8 mouse cellular contexts compared by ENCODE assay signal in genomic region chrX:153237304-153237919, GRCm38 (mm10). TPM values are rescaled to one million over a fixed set of nuclear protein-coding genes. Genes with fewer than 3 reads are reported as not detected.
DNase-seq lines count a peak whose midpoint lies in the region; ATAC-seq and TF ChIP-seq lines count a peak whose summit lies in the region.

Gene Klf8, plus strand, starts transcription at chrX:153237466.

- H3K9ac ChIP-seq in forebrain, embryonic 12.5 days: peak within 1 kb of the TSS; percentile 56
- peak within 1 kb of the TSS; percentile 23; the same call in 1 of the 2 replicates for H3K9ac ChIP-seq in intestine, embryonic 15.5 days
- H3K9ac ChIP-seq in liver, embryonic 14.5 days (replicated peaks): peak within 1 kb of the TSS; percentile 37; the same call in 1 of the 2 replicates
- H3K9ac ChIP-seq in neural tube, embryonic 15.5 days (replicated peaks): peak within 1 kb of the TSS; percentile 50

- H3K36me3 ChIP-seq in kidney, adult 2 months (ENCODE audit: control insufficient read depth, insufficient read depth, low read length): no peaks in the 10 kb centered on the region
- H3K36me3 ChIP-seq in forebrain, embryonic 12.5 days (replicated peaks): no peaks in the 10 kb centered on the region
- no peaks in the 10 kb centered on the region for H3K36me3 ChIP-seq in intestine, embryonic 15.5 days
- no peaks in the 10 kb centered on the region for H3K36me3 ChIP-seq in liver, embryonic 14.5 days (replicated peaks; ENCODE audit: control insufficient read depth, insufficient read depth, low read depth)
- no peaks in the 10 kb centered on the region for H3K36me3 ChIP-seq in neural tube, embryonic 15.5 days

- H3K4me2 ChIP-seq in forebrain, embryonic 12.5 days: peak within 1 kb of the TSS; percentile 53
- peak within 1 kb of the TSS; percentile 77 for H3K4me2 ChIP-seq in intestine, embryonic 15.5 days (replicated peaks)
- H3K4me2 ChIP-seq in liver, embryonic 14.5 days (ENCODE audit: low read depth): peak within 1 kb of the TSS; percentile 82
- H3K4me2 ChIP-seq in neural tube, embryonic 15.5 days: peak within 1 kb of the TSS; percentile 60

- ATAC-seq in forebrain, embryonic 12.5 days (ENCODE audit: low FRiP score): peak; percentile 79
- ATAC-seq in intestine, embryonic 15.5 days: peak; percentile 47; the same call in 1 of the 2 replicates
- ATAC-seq in liver, embryonic 14.5 days (ENCODE audit: insufficient read depth): peak; percentile 72
- peak; percentile 86 for ATAC-seq in neural tube, embryonic 15.5 days (ENCODE audit: low FRiP score)

- H3K27ac ChIP-seq in kidney, adult 2 months (ENCODE audit: insufficient read depth, low read depth, low read length): no peak within 1 kb of the TSS
- 0 out of 2 replicates have a peak within 1 kb of the TSS, but pooled peaks have one; percentile 19 for H3K27ac ChIP-seq in forebrain, embryonic 12.5 days
- H3K27ac ChIP-seq in intestine, embryonic 15.5 days: no peak within 1 kb of the TSS
- no peak within 1 kb of the TSS for H3K27ac ChIP-seq in liver, embryonic 14.5 days
- peak within 1 kb of the TSS; percentile 79 for H3K27ac ChIP-seq in neural tube, embryonic 15.5 days (replicated peaks)

- no peaks in the 10 kb centered on the region for H3K4me1 ChIP-seq in kidney, adult 2 months (ENCODE audit: control insufficient read depth, insufficient read depth, low read length)
- H3K4me1 ChIP-seq in forebrain, embryonic 12.5 days: no peaks in the 10 kb centered on the region
- H3K4me1 ChIP-seq in intestine, embryonic 15.5 days (replicated peaks): no peaks in the 10 kb centered on the region
- H3K4me1 ChIP-seq in liver, embryonic 14.5 days (replicated peaks; ENCODE audit: control insufficient read depth in 2 of 2, insufficient read depth in 2 of 2, low read length in 1 of 2): peaks cover 6 to 8% of the 10 kb centered on the region in 2 experiments; a peak in 2 of 4 replicates
- no peaks in the 10 kb centered on the region for H3K4me1 ChIP-seq in neural tube, embryonic 15.5 days

- DNase-seq in kidney, adult 2 months: no peak
- no peak for DNase-seq in kidney, adult 8-10 months
- peak; percentile 43 for DNase-seq in brain, adult 2 months (ENCODE audit: low read depth, low spot score)
- peak in 1 of 3 experiments; percentile 1 for DNase-seq in liver, embryonic 14.5 days (ENCODE audit: low read depth in 3 of 3, low spot score in 3 of 3)
- no peak for DNase-seq in urinary bladder, postnatal 4 days (ENCODE audit: low spot score in 2 of 2)

- 7% methylated on average over 17 of the region's 17 CpGs for WGBS in kidney, adult 2 months
- WGBS in forebrain, embryonic 12.5 days: 30% methylated on average over 17 of the region's 17 CpGs
- WGBS in intestine, embryonic 15.5 days: 33% methylated on average over 17 of the region's 17 CpGs
- WGBS in liver, embryonic 14.5 days (ENCODE audit: insufficient replicate concordance): 20% methylated on average over 17 of the region's 17 CpGs
- WGBS in neural tube, embryonic 15.5 days: 25% methylated on average over 17 of the region's 17 CpGs

- H3K9me3 ChIP-seq in forebrain, embryonic 12.5 days: no peaks in the 10 kb centered on the region
- no peaks in the 10 kb centered on the region for H3K9me3 ChIP-seq in intestine, embryonic 15.5 days
- H3K9me3 ChIP-seq in liver, embryonic 14.5 days (ENCODE audit: control insufficient read depth, low read length): no peaks in the 10 kb centered on the region
- no peaks in the 10 kb centered on the region for H3K9me3 ChIP-seq in neural tube, embryonic 15.5 days (replicated peaks)

- H3K4me3 ChIP-seq in kidney, adult 2 months (ENCODE audit: insufficient read depth, low read depth, low read length): peak within 1 kb of the TSS; percentile 68
- H3K4me3 ChIP-seq in forebrain, embryonic 12.5 days (replicated peaks): peak within 1 kb of the TSS; percentile 53
- peak within 1 kb of the TSS; percentile 44 for H3K4me3 ChIP-seq in intestine, embryonic 15.5 days (replicated peaks)
- peak within 1 kb of the TSS; percentile 54 to 58 for H3K4me3 ChIP-seq in liver, embryonic 14.5 days (ENCODE audit: insufficient read depth in 1 of 2, low read depth in 2 of 2, low read length in 2 of 2)
- peak within 1 kb of the TSS; percentile 55 for H3K4me3 ChIP-seq in neural tube, embryonic 15.5 days (replicated peaks)

- TF ChIP-seq EP300 in liver, embryonic 14.5 days (IDR thresholded peaks at IDR 0.05; ENCODE audit: low read depth): no peak

- no peak for TF ChIP-seq POLR2A in kidney, adult 2 months (IDR thresholded peaks at IDR 0.05; ENCODE audit: low read depth, low read length)

- H3K27me3 ChIP-seq in kidney, adult 2 months (replicated peaks; ENCODE audit: control insufficient read depth, insufficient read depth, low read length): no peaks in the 10 kb centered on the region
- no peaks in the 10 kb centered on the region for H3K27me3 ChIP-seq in forebrain, embryonic 12.5 days
- no peaks in the 10 kb centered on the region for H3K27me3 ChIP-seq in intestine, embryonic 15.5 days (replicated peaks)
- no peaks in the 10 kb centered on the region for H3K27me3 ChIP-seq in liver, embryonic 14.5 days (ENCODE audit: control insufficient read depth, insufficient read depth, low read length)
- H3K27me3 ChIP-seq in neural tube, embryonic 15.5 days (replicated peaks): no peaks in the 10 kb centered on the region

- TF ChIP-seq CTCF in kidney, adult 2 months (conservative IDR thresholded peaks at IDR 0.05; ENCODE audit: insufficient read depth, insufficient read length, low read depth, low read length): no peak
- TF ChIP-seq CTCF in liver, embryonic 14.5 days (IDR thresholded peaks at IDR 0.05; ENCODE audit: low read depth): no peak

RNA-seq across cellular contexts. Expression of gene Klf8, which starts in this region (rescaled TPM):
- polyA plus RNA-seq in kidney, adult 2 months (2012; rRNA removed): 0.33 and 0.35 TPM in 2 replicates
- 3.0 and 5.7 TPM in 2 replicates for polyA plus RNA-seq in forebrain, embryonic 12.5 days (2016; fragmentation: Nextera tagmentation; extraction: Ambion mirVana)
- 0.49 and 0.54 TPM in 2 replicates for polyA plus RNA-seq in intestine, embryonic 15.5 days (2015; fragmentation: Nextera tagmentation; extraction: Ambion mirVana)
- 0.21 and 0.25 TPM in 2 replicates for polyA plus RNA-seq in liver, embryonic 14.5 days (2012; rRNA removed)
- polyA plus RNA-seq in liver, embryonic 14.5 days (2014; fragmentation: Nextera tagmentation; extraction: Ambion mirVana): 0.10 and 0.24 TPM in 2 replicates
- polyA plus RNA-seq in neural tube, embryonic 15.5 days (2015; fragmentation: Nextera tagmentation; extraction: Ambion mirVana): 4.4 and 4.5 TPM in 2 replicates

Comparison
In these comparisons a context has a peak if more than half of its experiments do, and no peak if none do; other contexts are left out.
1. Peak in ATAC-seq, H3K4me3 ChIP-seq, H3K9ac ChIP-seq and H3K4me2 ChIP-seq in intestine, embryonic 15.5 days; RNA of the gene not detected or under 1 TPM.
2. Peak in ATAC-seq, H3K4me3 ChIP-seq, H3K9ac ChIP-seq and H3K4me2 ChIP-seq in liver, embryonic 14.5 days; RNA of the gene not detected or under 1 TPM.
3. H3K27ac ChIP-seq: peak in forebrain, embryonic 12.5 days (single experiment) and neural tube, embryonic 15.5 days (single experiment); none in kidney, adult 2 months (single experiment), intestine, embryonic 15.5 days (single experiment) and liver, embryonic 14.5 days (single experiment).
4. Peak in every context shown above with its lines, with median percentiles within 50 percentile points of each other: H3K4me3 ChIP-seq, ATAC-seq, H3K4me2 ChIP-seq and H3K9ac ChIP-seq.